Mouse (Mus musculus): ENCODE results near the gene Brd1. TPM values are rescaled to one million over a fixed set of nuclear protein-coding genes. Genes with fewer than 3 reads are reported as not detected.

Brd1 gene
- polyA plus RNA-seq, 1 experiment from 2014 or later: 30.4 TPM

GRCm38 (mm10) chr15:88741366-88741765 is 7.3 kb upstream of the Brd1 start:
- H3K9ac ChIP-seq (ENCODE audit: low read length): no peak overlapping the region
- WGBS: 78% methylated on average over 6 of the region's 6 CpGs
- ATAC-seq (ENCODE audit: insufficient number of reproducible peaks, low FRiP score, low TSS enrichment, low read depth) (no peak), DNase-seq (ENCODE audit: low spot score) (no peak)
- no peak overlapping the region for H3K4me2 ChIP-seq (ENCODE audit: low read depth, severe bottlenecking)
- no peak overlapping the region for H3K4me3 ChIP-seq (ENCODE audit: low read depth, low read length)
- no peak overlapping the region for H3K27ac ChIP-seq (replicated peaks; ENCODE audit: low read depth, low read length)
- H3K9me3 ChIP-seq (ENCODE audit: control insufficient read depth, low read length): no peaks in the 10 kb centered on the region
- H3K4me1 ChIP-seq (ENCODE audit: control insufficient read depth, insufficient read depth, low read length): no peaks in the 10 kb centered on the region
- no peaks in the 10 kb centered on the region for H3K36me3 ChIP-seq (ENCODE audit: control insufficient read depth, insufficient read depth, low read length)
- H3K27me3 ChIP-seq (ENCODE audit: control insufficient read depth, insufficient read depth, low read length): no peaks in the 10 kb centered on the region

GRCm38 (mm10) chr15:88738466-88738865 is 4.4 kb upstream of the Brd1 start:
- no peaks in the 10 kb centered on the region for H3K27me3 ChIP-seq (ENCODE audit: control insufficient read depth, insufficient read depth, low read length)
- no peak overlapping the region for H3K27ac ChIP-seq (replicated peaks; ENCODE audit: low read depth, low read length)
- 0 out of 2 replicates have a peak, but pooled peaks cover 2% of the 10 kb centered on the region for H3K4me1 ChIP-seq (ENCODE audit: control insufficient read depth, insufficient read depth, low read length)
- no peaks in the 10 kb centered on the region for H3K36me3 ChIP-seq (ENCODE audit: control insufficient read depth, insufficient read depth, low read length)
- H3K9ac ChIP-seq (ENCODE audit: low read length): no peak overlapping the region
- ATAC-seq (ENCODE audit: insufficient number of reproducible peaks, low FRiP score, low TSS enrichment, low read depth) (no peak), DNase-seq (ENCODE audit: low spot score) (no peak)
- H3K4me3 ChIP-seq (ENCODE audit: low read depth, low read length): no peak overlapping the region
- no peak overlapping the region for H3K4me2 ChIP-seq (ENCODE audit: low read depth, severe bottlenecking)
- whole genome bisulfite sequencing: 79% methylated on average over 2 of the region's 2 CpGs
- H3K9me3 ChIP-seq (ENCODE audit: control insufficient read depth, low read length): no peaks in the 10 kb centered on the region

DNA sequence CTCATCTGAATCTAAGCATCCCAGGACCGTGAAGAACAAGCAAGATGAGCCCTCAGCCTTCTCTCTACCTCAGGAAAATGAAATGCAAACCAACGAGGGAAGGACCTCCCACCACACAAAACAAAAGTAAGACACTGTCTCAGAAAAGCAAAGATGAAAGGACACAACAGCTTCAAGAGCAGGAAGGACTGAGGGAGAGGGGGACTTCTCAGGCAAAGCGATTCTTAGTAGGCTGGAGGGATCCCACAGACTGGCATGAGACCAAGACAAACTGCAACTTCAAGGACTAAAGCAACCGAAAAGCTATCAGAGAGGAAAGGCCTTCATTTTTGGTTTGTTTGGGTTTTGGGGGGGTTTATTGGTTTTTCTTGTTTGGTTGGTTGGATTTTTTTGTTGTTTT is 2.1 kb upstream of the Brd1 start:
- 86% methylated on average over 4 of the region's 4 CpGs for WGBS
- DNase-seq (ENCODE audit: low spot score): no peak
- H3K9ac ChIP-seq (ENCODE audit: low read length): no peak overlapping the region
- H3K36me3 ChIP-seq (ENCODE audit: control insufficient read depth, insufficient read depth, low read length): no peaks in the 10 kb centered on the region
- no peak for ATAC-seq (ENCODE audit: insufficient number of reproducible peaks, low FRiP score, low TSS enrichment, low read depth)
- no peak overlapping the region for H3K27ac ChIP-seq (replicated peaks; ENCODE audit: low read depth, low read length)
- H3K4me2 ChIP-seq (ENCODE audit: low read depth, severe bottlenecking): no peak overlapping the region
- no peaks in the 10 kb centered on the region for H3K27me3 ChIP-seq (ENCODE audit: control insufficient read depth, insufficient read depth, low read length)
- H3K4me1 ChIP-seq (ENCODE audit: control insufficient read depth, insufficient read depth, low read length): peaks cover 9% of the 10 kb centered on the region
- H3K4me3 ChIP-seq (ENCODE audit: low read depth, low read length): no peak overlapping the region
- H3K9me3 ChIP-seq (ENCODE audit: control insufficient read depth, low read length): no peaks in the 10 kb centered on the region

DNA sequence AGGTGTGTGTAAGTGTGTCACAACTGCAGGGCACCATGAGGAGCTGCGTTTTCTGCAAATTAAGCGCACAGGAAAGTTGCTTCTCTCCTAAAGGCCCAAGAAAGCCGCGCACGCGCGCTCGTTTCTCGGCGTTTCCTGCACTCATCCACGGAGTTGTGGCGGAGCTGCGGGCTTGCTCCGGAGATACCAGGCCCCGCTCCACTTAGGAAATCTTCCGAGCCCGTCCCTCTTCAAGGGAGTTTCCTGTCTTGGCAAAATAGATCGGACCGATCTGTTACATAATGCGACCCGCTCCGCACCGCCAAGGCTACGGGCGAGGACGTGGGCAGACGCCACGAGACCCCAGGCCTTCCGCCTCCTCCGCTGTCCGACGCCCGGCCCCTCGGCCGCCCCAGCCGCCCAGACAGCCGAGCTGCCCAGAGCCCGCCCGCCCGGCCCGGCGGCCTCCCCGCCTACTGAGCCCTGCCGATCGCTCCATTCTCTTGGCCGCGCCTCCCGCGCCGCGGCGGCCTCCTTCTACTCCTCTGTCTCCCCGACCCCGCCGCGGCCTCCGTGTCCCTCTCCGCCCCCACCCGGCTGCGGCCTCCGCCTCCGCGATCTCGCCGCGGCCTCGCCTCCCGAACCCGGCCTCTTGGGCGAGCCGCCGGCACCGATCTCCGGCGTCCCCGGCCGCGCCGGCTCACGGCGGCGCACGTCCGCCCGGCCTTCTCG is 837 bp downstream of the Brd1 start:
- Histone ChIP-seq H3K36me3 (ENCODE audit: control insufficient read depth, insufficient read depth, low read length) (peaks cover 19% of the 10 kb centered on the region; the same call in 1 of the 2 replicates), H3K4me3 (ENCODE audit: low read depth, low read length) (peak overlapping the region; percentile 99), H3K4me2 (ENCODE audit: low read depth, severe bottlenecking) (peak overlapping the region; percentile 88), H3K27ac (replicated peaks; ENCODE audit: low read depth, low read length) (peak overlapping the region; percentile 90), H3K27me3 (ENCODE audit: control insufficient read depth, insufficient read depth, low read length) (no peaks in the 10 kb centered on the region), H3K9ac (ENCODE audit: low read length) (peak overlapping the region; percentile 99), H3K9me3 (ENCODE audit: control insufficient read depth, low read length) (no peaks in the 10 kb centered on the region), H3K4me1 (ENCODE audit: control insufficient read depth, insufficient read depth, low read length) (peaks cover 9% of the 10 kb centered on the region)
- ATAC-seq (ENCODE audit: insufficient number of reproducible peaks, low FRiP score, low TSS enrichment, low read depth): no peak
- DNase-seq (ENCODE audit: low spot score): peak; percentile 63
- WGBS: 1% methylated on average over 66 of the region's 86 CpGs

DNA sequence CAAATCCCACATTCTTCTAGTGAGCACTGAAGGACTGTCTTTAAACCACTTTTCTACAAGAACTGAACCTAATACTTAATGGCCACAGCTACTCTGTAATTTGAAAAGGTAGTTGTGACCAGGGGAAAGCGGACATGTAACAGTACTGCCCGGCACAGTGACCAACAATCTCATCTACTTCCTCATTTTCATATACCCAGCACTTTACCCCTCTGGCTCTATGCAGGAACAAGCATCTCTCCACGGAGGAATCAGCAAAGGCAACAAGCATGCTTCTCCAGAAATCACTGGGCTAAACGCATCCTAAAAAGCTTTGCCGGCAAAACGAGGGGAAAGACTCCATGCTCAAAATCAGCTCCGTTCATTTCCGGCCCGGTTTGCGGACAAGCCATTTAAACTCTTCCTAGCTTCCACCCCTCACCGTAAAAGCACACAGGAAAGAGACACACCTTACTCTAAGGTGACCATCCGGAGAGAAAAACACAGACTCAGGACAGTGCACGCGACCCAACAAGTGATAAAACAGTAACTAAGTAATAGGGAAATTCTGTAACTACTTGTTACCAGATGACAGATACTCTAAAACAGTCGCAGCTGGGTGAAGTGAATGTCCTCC is 1.5 kb downstream of the Brd1 start:
- WGBS: 28% methylated on average over 15 of the region's 15 CpGs
- DNase-seq (ENCODE audit: low spot score): no peak
- Histone ChIP-seq H3K36me3 (ENCODE audit: control insufficient read depth, insufficient read depth, low read length) (peaks cover 20% of the 10 kb centered on the region; the same call in 1 of the 2 replicates), H3K9ac (ENCODE audit: low read length) (peak overlapping the region; percentile 99), H3K4me1 (ENCODE audit: control insufficient read depth, insufficient read depth, low read length) (peaks cover 9% of the 10 kb centered on the region), H3K27ac (replicated peaks; ENCODE audit: low read depth, low read length) (no peak overlapping the region), H3K9me3 (ENCODE audit: control insufficient read depth, low read length) (no peaks in the 10 kb centered on the region), H3K4me2 (ENCODE audit: low read depth, severe bottlenecking) (peak overlapping the region; percentile 88), H3K27me3 (ENCODE audit: control insufficient read depth, insufficient read depth, low read length) (no peaks in the 10 kb centered on the region), H3K4me3 (ENCODE audit: low read depth, low read length) (peak overlapping the region; percentile 99)
- no peak for ATAC-seq (ENCODE audit: insufficient number of reproducible peaks, low FRiP score, low TSS enrichment, low read depth)

DNA sequence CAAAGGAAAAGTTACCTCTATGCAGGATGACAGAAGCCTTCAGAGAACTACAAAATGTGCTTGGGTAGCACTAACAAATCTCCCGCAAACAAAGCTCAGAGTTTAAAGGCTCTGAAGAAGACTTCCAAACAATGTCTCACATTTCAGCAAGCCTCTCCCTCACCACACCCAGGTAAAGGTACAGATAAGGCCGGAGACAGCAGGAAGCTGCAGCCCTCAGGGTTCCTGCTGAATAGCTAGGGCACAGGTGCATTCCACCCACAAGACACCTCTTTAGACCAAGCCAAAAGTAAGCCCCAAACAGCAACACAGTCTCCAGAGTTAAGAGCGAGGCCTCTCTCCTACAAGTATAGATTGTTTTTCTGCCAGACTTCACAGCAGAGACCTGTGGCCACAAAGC is 3.3 kb downstream of the Brd1 start:
- ATAC-seq (ENCODE audit: insufficient number of reproducible peaks, low FRiP score, low TSS enrichment, low read depth) (no peak), DNase-seq (ENCODE audit: low spot score) (no peak)
- no peak overlapping the region for H3K4me3 ChIP-seq (ENCODE audit: low read depth, low read length)
- H3K36me3 ChIP-seq (ENCODE audit: control insufficient read depth, insufficient read depth, low read length): peaks cover 30% of the 10 kb centered on the region; the same call in 1 of the 2 replicates
- H3K9ac ChIP-seq (ENCODE audit: low read length): no peak overlapping the region
- WGBS: 88% methylated on average over 3 of the region's 3 CpGs
- H3K27ac ChIP-seq (replicated peaks; ENCODE audit: low read depth, low read length): no peak overlapping the region
- H3K4me2 ChIP-seq (ENCODE audit: low read depth, severe bottlenecking): no peak overlapping the region
- no peaks in the 10 kb centered on the region for H3K9me3 ChIP-seq (ENCODE audit: control insufficient read depth, low read length)
- peaks cover 9% of the 10 kb centered on the region for H3K4me1 ChIP-seq (ENCODE audit: control insufficient read depth, insufficient read depth, low read length)
- H3K27me3 ChIP-seq (ENCODE audit: control insufficient read depth, insufficient read depth, low read length): no peaks in the 10 kb centered on the region

DNA sequence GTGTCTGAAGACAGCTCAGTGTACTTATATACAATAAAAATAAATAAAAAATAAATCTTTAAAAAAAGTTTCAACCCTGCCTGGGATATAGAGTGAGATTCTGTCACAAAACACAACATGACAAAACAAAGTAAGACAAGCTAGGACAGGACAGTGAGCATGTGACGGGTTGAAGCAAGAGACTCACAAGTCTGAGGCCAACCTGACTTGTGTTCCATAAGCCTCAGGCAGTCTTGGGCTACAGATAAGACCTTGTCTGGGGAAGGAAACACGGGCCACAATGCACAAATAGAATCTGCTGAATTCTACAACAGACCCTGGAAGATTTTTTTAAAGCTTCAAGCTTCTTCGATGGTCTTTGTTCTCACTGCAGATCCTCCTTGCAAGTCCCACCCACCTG is 6.8 kb downstream of the Brd1 start:
- no peak overlapping the region for H3K27ac ChIP-seq (replicated peaks; ENCODE audit: low read depth, low read length)
- no peak overlapping the region for H3K4me2 ChIP-seq (ENCODE audit: low read depth, severe bottlenecking)
- WGBS: 92% methylated on average over 3 of the region's 3 CpGs
- DNase-seq (ENCODE audit: low spot score) (no peak), ATAC-seq (ENCODE audit: insufficient number of reproducible peaks, low FRiP score, low TSS enrichment, low read depth) (no peak)
- peaks cover 6% of the 10 kb centered on the region for H3K4me1 ChIP-seq (ENCODE audit: control insufficient read depth, insufficient read depth, low read length)
- H3K27me3 ChIP-seq (ENCODE audit: control insufficient read depth, insufficient read depth, low read length): no peaks in the 10 kb centered on the region
- no peaks in the 10 kb centered on the region for H3K9me3 ChIP-seq (ENCODE audit: control insufficient read depth, low read length)
- peaks cover 41% of the 10 kb centered on the region; the same call in 1 of the 2 replicates for H3K36me3 ChIP-seq (ENCODE audit: control insufficient read depth, insufficient read depth, low read length)
- no peak overlapping the region for H3K9ac ChIP-seq (ENCODE audit: low read length)
- no peak overlapping the region for H3K4me3 ChIP-seq (ENCODE audit: low read depth, low read length)

DNA sequence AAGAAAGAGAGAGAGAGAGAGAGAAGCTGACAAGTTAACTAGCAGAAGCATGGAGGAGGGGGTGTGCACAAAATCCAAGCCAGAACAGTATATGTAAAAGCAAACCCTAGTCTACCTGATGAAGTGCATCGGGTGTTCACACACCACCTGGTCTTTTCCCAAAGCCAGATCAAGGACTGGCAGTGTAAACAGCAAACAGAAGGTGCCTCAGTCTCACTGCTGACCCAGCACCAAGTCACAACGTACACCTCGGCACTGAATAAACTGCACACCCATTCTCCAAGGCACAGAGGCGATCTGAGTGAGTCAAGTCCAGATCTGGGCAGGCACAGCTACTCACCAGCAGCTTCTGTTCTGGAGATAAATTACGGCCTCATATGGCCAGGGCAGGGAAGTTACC is 9.0 kb downstream of the Brd1 start:
- H3K9me3 ChIP-seq (ENCODE audit: control insufficient read depth, low read length): no peaks in the 10 kb centered on the region
- 86% methylated on average over 5 of the region's 5 CpGs for WGBS
- no peak for DNase-seq (ENCODE audit: low spot score)

More for the DNA sequence above, 9.0 kb downstream of the Brd1 start:
- H3K9ac ChIP-seq (ENCODE audit: low read length): no peak overlapping the region
- H3K27ac ChIP-seq (replicated peaks; ENCODE audit: low read depth, low read length): no peak overlapping the region
- peaks cover 42% of the 10 kb centered on the region for H3K36me3 ChIP-seq (ENCODE audit: control insufficient read depth, insufficient read depth, low read length)
- H3K4me3 ChIP-seq (ENCODE audit: low read depth, low read length): no peak overlapping the region
- no peaks in the 10 kb centered on the region for H3K27me3 ChIP-seq (ENCODE audit: control insufficient read depth, insufficient read depth, low read length)
- H3K4me2 ChIP-seq (ENCODE audit: low read depth, severe bottlenecking): no peak overlapping the region
- H3K4me1 ChIP-seq (ENCODE audit: control insufficient read depth, insufficient read depth, low read length): no peaks in the 10 kb centered on the region
- ATAC-seq (ENCODE audit: insufficient number of reproducible peaks, low FRiP score, low TSS enrichment, low read depth): no peak
